Mouse (Mus musculus): ENCODE measurements around the gene Kmt5a. TPM values are rescaled to one million over a fixed set of nuclear protein-coding genes. Genes with fewer than 3 reads are reported as not detected.

Kmt5a gene
- 10 to 100 TPM; 68.4 to 90.9 TPM for polyA plus RNA-seq (2017; shearing (Covaris generic))

GRCm38 (mm10) chr5:124439447-124440093, at the start of gene Kmt5a:
Gene Kmt5a (plus strand): TSS chr5:124439930.

GRCm38 (mm10) chr5:124425412-124426259, 14.1 kb upstream of the Kmt5a start, which contains the start of gene Sbno1:
Gene Sbno1 (minus strand): TSS chr5:124426001.

GRCm38 (mm10) chr5:124482966-124483654, 43.4 kb downstream of the Kmt5a start, which contains the start of gene Snrnp35:
Gene Snrnp35 (plus strand): TSS chr5:124483134.

Other genes with a start within 250 kb of the Kmt5a start
- gene Pitpnm2, start 190.2 kb upstream of the Kmt5a start, polyA plus RNA-seq (2017; shearing (Covaris generic)) = 10 to 100 TPM; 11.6 to 14.3 TPM
- gene Mphosph9, start 112.0 kb upstream of the Kmt5a start, polyA plus RNA-seq (2017; shearing (Covaris generic)) = 10 to 100 TPM; 18.8 to 26.8 TPM
- 10 to 100 TPM; 11.5 TPM for gene 2810006K23Rik, start 111.8 kb upstream of the Kmt5a start, polyA plus RNA-seq (2017; shearing (Covaris generic))
- gene Cdk2ap1, start 76.8 kb upstream of the Kmt5a start, polyA plus RNA-seq (2017; shearing (Covaris generic)) = 100 to 1,000 TPM; 128 to 150 TPM
- gene Sbno1, start 13.9 kb upstream of the Kmt5a start, polyA plus RNA-seq (2017; shearing (Covaris generic)) = 100 to 1,000 TPM in 1 of 2 experiments, 10 to 100 TPM in 1; 98.7 to 103 TPM
- gene Rilpl2, start 38.4 kb downstream of the Kmt5a start, polyA plus RNA-seq (2017; shearing (Covaris generic)) = 100 to 1,000 TPM in 1 of 2 experiments, 10 to 100 TPM in 1; 60.1 to 101 TPM
- gene Snrnp35, start 43.2 kb downstream of the Kmt5a start, polyA plus RNA-seq (2017; shearing (Covaris generic)) = 1 to 10 TPM; 6.5 to 8.3 TPM
- 1 to 10 TPM; 4.3 to 5.5 TPM for gene Rilpl1, start 91.5 kb downstream of the Kmt5a start, polyA plus RNA-seq (2017; shearing (Covaris generic))
- gene Tmed2, start 100.8 kb downstream of the Kmt5a start, polyA plus RNA-seq (2017; shearing (Covaris generic)) = 100 to 1,000 TPM; 431 to 569 TPM
- gene Ddx55, start 112.9 kb downstream of the Kmt5a start, polyA plus RNA-seq (2017; shearing (Covaris generic)) = 10 to 100 TPM; 20.7 to 30.6 TPM
- gene Eif2b1, start 139.2 kb downstream of the Kmt5a start, polyA plus RNA-seq (2017; shearing (Covaris generic)) = 10 to 100 TPM; 38.8 to 44.2 TPM
- gene Gtf2h3, start 139.2 kb downstream of the Kmt5a start, polyA plus RNA-seq (2017; shearing (Covaris generic)) = 10 to 100 TPM; 41.4 to 53.3 TPM
- gene Atp6v0a2, start 188.6 kb downstream of the Kmt5a start, polyA plus RNA-seq (2017; shearing (Covaris generic)) = 10 to 100 TPM; 81.7 to 86.2 TPM

Data from inflammation-experienced regulatory T-cells (primary cell).